Mouse (Mus musculus) intestine, postnatal 0 days (tissue): ENCODE measurements at regions not wholly inside any gene's neighbourhood (a gene's known extent, or its start where the extent isn't known, plus 50 kb on each side); places are given as distances from the start of the nearest gene placed in this dataset.

ENCODE experiments used
- ATAC-seq: fragments of 200-750 bp; cut with Nextera tagmentation; 2 replicates; pipeline ENCODE4 v1.8.0; 2017; ENCODE audit warnings: mild to moderate bottlenecking, moderate TSS enrichment, moderate library complexity
- H3K27ac ChIP-seq: fragments of 300-500 bp; sonication (generic); 2 replicates; pipeline ENCODE4 v1.5.1; 2014; ENCODE audit warnings: mild to moderate bottlenecking, low read depth, low read length, moderate library complexity
- H3K27me3 ChIP-seq: fragments of 300-500 bp; sonication (generic); replicated peaks from 2 replicates; pipeline ENCODE4 v1.6.1; 2014; ENCODE audit warnings: low read length, mixed read lengths; ENCODE audit not compliant: control insufficient read depth, insufficient read depth
- H3K36me3 ChIP-seq: fragments of 300-500 bp; sonication (generic); 2 replicates; pipeline ENCODE4 v1.6.1; 2014; ENCODE audit warnings: mild to moderate bottlenecking, moderate library complexity; ENCODE audit not compliant: control insufficient read depth, insufficient read depth
- H3K4me1 ChIP-seq: fragments of 300-500 bp; sonication (generic); replicated peaks from 2 replicates; pipeline ENCODE4 v1.6.1; 2014; ENCODE audit warnings: antibody characterized with exemption, low read length, mixed read lengths; ENCODE audit not compliant: control insufficient read depth, insufficient read depth
- H3K4me2 ChIP-seq: fragments of 300-500 bp; sonication (generic); replicated peaks from 2 replicates; pipeline ENCODE4 v1.6.1; 2014; ENCODE audit warnings: low read depth, mild to moderate bottlenecking, moderate library complexity
- H3K4me3 ChIP-seq: fragments of 300-500 bp; sonication (generic); 2 replicates; pipeline ENCODE4 v1.5.1; 2014; ENCODE audit warnings: low read depth, low read length
- H3K9ac ChIP-seq: fragments of 300-500 bp; sonication (generic); 2 replicates; pipeline ENCODE4 v1.6.1; 2014; ENCODE audit warnings: mild to moderate bottlenecking, low read depth, low read length
- H3K9me3 ChIP-seq: fragments of 300-500 bp; sonication (generic); 2 replicates; pipeline ENCODE4 v1.6.1; 2016; ENCODE audit warnings: mixed run types; ENCODE audit not compliant: control insufficient read depth
- CTCF ChIP-seq: sonication (generic); IDR thresholded peaks from 2 replicates; pipeline ENCODE4 v1.5.1; 2016; ENCODE audit warnings: low read depth, mild to moderate bottlenecking, control low read depth, antibody characterized with exemption, moderate library complexity
- WGBS: fragments of 180-500 bp; shearing (Covaris S2); extraction: QIAGEN DNeasy Blood & Tissue Kit; methylation state at CpG from one replicate; pipeline ENCODE4 v1.1.7; 2014; 5-methylcytosine and 5-hydroxymethylcytosine counted together

- Histone ChIP-seq H3K36me3 (no peaks in the 10 kb centered on the region), H3K9ac (no peak overlapping the region), H3K4me2 (no peak overlapping the region), H3K4me1 (no peaks in the 10 kb centered on the region), H3K27me3 (no peaks in the 10 kb centered on the region), H3K4me3 (no peak overlapping the region), H3K27ac (no peak overlapping the region), H3K9me3 (no peaks in the 10 kb centered on the region)
- TF ChIP-seq CTCF, result no peak
- no peak for ATAC-seq
- WGBS, result 85% methylated on average over 1 of the region's 1 CpGs
Measured at GRCm38 (mm10) chr4:12395344-12395743, 223.5 kb upstream of the Fam92a start.

GRCm38 (mm10) chr4:12376797-12377570, 205.2 kb upstream of the Fam92a start:
- Histone ChIP-seq H3K4me2 (no peak overlapping the region), H3K27ac (no peak overlapping the region), H3K27me3 (no peaks in the 10 kb centered on the region), H3K36me3 (no peaks in the 10 kb centered on the region), H3K4me3 (no peak overlapping the region), H3K9ac (no peak overlapping the region), H3K4me1 (no peaks in the 10 kb centered on the region), H3K9me3 (no peaks in the 10 kb centered on the region)
- 85% methylated on average over 5 of the region's 5 CpGs for WGBS
- ATAC-seq, result no peak
- no peak for TF ChIP-seq CTCF

GRCm38 (mm10) chr4:12369551-12369950, 197.7 kb upstream of the Fam92a start:
- H3K27me3 ChIP-seq, result no peaks in the 10 kb centered on the region
- TF ChIP-seq CTCF, result no peak
- no peak overlapping the region for H3K4me2 ChIP-seq
- H3K4me3 ChIP-seq, result no peak overlapping the region
- 86% methylated on average over 2 of the region's 2 CpGs for WGBS
- no peak for ATAC-seq
- H3K9ac ChIP-seq, result no peak overlapping the region
- no peaks in the 10 kb centered on the region for H3K4me1 ChIP-seq
- H3K9me3 ChIP-seq, result no peaks in the 10 kb centered on the region
- no peaks in the 10 kb centered on the region for H3K36me3 ChIP-seq
- no peak overlapping the region for H3K27ac ChIP-seq

GRCm38 (mm10) chr4:12356992-12357634, 185.3 kb upstream of the Fam92a start:
- Histone ChIP-seq H3K36me3 (no peaks in the 10 kb centered on the region), H3K4me2 (no peak overlapping the region), H3K27ac (no peak overlapping the region), H3K9me3 (no peaks in the 10 kb centered on the region), H3K9ac (no peak overlapping the region), H3K4me1 (no peaks in the 10 kb centered on the region), H3K27me3 (no peaks in the 10 kb centered on the region), H3K4me3 (no peak overlapping the region)
- 82% methylated on average over 2 of the region's 2 CpGs for WGBS
- no peak for TF ChIP-seq CTCF
- ATAC-seq, result no peak

- no peak for TF ChIP-seq CTCF
- Histone ChIP-seq H3K27me3 (no peaks in the 10 kb centered on the region), H3K9me3 (no peaks in the 10 kb centered on the region), H3K4me2 (no peak overlapping the region), H3K36me3 (no peaks in the 10 kb centered on the region), H3K27ac (no peak overlapping the region), H3K4me3 (no peak overlapping the region), H3K4me1 (no peaks in the 10 kb centered on the region), H3K9ac (no peak overlapping the region)
- ATAC-seq, result no peak
- WGBS, result 66% methylated on average over 3 of the region's 3 CpGs
Measured at GRCm38 (mm10) chr4:12353337-12353856, 181.6 kb upstream of the Fam92a start.

- Histone ChIP-seq H3K9ac (no peak overlapping the region), H3K9me3 (no peaks in the 10 kb centered on the region), H3K4me2 (no peak overlapping the region), H3K4me3 (no peak overlapping the region), H3K27me3 (no peaks in the 10 kb centered on the region), H3K27ac (no peak overlapping the region), H3K36me3 (no peaks in the 10 kb centered on the region), H3K4me1 (no peaks in the 10 kb centered on the region)
- no peak for TF ChIP-seq CTCF
- ATAC-seq, result no peak
- 65% methylated on average over 1 of the region's 1 CpGs for WGBS
Measured at GRCm38 (mm10) chr4:12339236-12339635, 167.4 kb upstream of the Fam92a start.
